Mouse (Mus musculus) embryo, embryonic 11.5 days (tissue): ENCODE measurements at regions not wholly inside any gene's neighbourhood (a gene's known extent, or its start where the extent isn't known, plus 50 kb on each side); places are given as distances from the start of the nearest gene placed in this dataset.

Experiments
- DNase-seq: peaks from one replicate; pipeline ENCODE4 v3.0.0-alpha.2; 2012; ENCODE audit warnings: low read depth, low spot score

DNA sequence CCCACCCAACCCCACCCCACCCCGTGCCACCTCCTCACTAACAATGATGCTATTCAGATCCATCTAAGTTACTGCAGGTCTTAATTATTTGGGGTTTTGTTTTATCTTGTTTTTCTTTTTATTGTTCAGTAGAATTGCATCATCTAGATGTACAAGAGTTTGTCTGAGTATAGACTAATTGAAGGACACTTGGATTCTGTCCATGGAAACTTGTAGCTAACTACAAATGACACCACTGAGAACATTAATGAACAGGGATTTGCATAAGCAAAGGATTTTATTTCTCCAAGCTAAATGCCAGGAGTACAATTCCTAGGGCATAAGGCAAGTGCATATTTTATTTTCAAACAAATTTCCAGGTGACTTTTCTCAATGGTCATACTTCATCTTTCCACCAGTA lies 318.4 kb upstream of the Slc7a11 start:
- no peak for DNase-seq

GRCm38 (mm10) chr3:50758106-50758505 lies 314.7 kb upstream of the Slc7a11 start:
- no peak for DNase-seq

- DNase-seq, result no peak
Observed at GRCm38 (mm10) chr3:50737173-50737572, 293.8 kb upstream of the Slc7a11 start.

DNA sequence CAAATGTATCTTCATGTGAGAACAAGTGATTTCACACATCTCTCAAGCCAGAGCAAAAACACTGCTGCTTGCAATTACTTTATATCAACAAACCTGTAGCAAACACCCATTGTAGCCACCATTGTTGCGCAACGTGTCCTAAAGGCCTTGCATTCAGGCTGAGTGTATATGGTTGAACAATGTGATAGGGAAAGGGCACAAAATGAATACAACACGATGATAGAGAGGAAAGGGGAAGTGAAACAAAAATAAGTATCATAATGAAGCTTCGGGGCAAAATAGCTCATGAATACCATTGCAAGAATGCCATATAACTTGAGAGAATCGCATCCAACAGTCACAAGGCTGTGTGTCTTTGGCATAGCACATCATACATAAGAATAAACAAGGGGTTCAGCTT lies 275.6 kb upstream of the Slc7a11 start:
- DNase-seq, result no peak

DNA sequence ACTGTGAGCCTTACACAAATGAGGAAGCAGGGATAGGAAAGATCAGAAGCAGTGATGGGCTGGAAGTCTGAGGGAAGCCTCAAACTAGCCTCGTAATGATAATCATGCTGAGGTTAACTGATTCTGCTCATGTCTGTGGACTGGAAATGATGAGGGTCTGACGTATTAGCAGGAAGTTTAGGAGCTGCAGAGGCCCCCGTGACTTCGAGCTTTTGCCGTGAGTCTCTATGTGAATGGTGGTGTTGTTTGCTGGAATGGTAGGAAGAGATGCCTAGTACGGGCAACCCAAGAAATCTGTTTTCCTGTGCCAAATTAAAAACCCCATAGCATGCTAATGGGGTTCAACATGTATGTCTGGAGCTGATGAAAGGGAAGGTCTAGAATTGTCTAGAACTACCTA lies 270.0 kb upstream of the Slc7a11 start:
- DNase-seq, result no peak

GRCm38 (mm10) chr3:50709415-50709989 lies 266.1 kb upstream of the Slc7a11 start:
- no peak for DNase-seq

- no peak for DNase-seq
Observed at GRCm38 (mm10) chr3:50706707-50707106, 263.3 kb upstream of the Slc7a11 start.

DNA sequence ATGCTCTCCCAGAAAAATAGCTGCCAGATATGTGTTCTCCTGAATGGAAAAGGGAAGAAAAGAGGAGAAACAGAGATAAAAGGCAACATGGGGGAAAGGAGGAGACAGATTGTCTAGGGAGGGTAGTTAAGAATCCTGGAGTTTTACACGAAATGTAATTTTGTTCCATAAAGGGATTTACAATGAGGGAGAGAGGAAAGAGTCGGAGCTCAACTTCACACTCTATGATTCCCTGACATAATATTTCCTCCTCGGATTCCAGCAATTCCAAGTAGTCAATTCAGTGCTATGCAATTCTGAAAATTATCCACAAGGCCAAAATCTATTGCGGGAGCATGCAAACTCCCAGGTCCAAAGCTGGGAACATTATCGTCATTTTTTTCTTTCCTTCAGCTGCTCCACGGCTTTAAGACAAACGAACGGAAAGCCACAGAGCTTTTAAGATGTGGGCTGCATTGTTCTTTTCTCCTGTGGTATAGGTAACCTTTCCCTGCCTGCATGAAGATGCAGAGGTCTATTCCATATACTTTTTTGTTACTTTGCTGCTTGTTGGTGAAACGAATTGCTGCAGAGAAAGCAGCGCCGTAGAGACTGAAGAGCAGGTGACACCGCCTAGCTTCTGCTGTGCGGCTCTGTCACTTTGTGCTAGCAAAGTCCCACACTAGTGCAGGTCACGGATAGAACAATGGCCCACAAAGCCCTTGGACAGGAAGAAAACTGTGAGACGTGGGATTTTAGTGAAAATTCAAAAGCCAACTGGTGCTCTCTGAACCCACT lies 251.7 kb upstream of the Slc7a11 start:
- no peak for DNase-seq

DNA sequence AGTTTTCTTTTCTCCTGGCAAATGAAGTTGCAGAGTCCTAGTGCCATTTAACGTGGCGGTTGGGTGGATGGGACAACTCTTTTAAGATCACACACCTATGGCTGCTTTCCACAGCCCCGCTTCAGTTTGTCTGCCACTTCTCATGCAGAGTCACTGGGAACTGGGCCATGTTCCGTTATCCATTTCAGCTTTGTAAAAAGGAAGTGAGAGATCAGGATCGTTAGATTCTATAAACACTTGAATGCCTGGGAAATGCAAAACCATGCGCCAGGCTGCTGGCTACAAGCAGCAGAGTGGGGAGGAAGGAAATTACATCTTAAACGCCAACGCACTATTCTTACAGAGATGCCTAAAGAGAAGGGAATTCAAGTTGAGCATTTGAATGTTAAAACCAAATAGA lies 251.1 kb upstream of the Slc7a11 start:
- DNase-seq, result no peak

DNA sequence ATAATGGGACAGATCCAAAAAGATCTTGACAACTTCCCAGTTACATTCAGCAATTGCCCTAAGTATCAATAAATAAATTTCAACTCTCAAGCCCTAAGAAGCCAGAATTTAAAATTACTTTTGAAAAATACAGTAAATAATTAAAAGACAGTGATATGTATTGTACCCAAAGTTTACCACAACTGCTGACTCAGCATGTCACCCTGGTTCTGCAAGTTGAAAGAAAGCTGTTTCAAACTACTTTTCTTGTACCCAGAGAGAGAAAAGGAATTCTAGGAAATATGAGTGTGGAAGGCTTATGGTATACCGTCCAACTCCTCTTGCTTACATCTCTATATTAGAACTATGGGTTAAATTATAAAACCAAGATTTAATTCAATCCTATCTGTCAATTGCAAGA lies 248.9 kb upstream of the Slc7a11 start:
- no peak for DNase-seq

DNA sequence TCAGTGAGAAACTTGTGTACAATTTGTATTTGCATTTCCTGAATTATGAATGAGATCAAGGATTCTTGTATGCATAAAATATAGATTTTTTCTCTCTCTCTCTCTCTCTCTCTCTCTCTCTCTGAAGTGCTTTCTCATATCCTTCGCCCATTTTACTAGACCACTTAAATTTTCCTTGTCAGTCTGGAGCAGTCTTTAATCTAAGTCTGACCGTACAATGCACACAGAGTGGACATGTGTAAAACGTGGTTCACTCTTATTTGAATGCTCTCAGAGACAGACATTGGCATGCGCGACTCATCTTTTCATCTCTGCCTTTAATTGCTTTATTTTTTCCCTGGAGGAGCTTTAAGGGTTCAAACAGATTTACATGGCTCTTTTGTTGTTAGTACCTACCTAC lies 247.3 kb upstream of the Slc7a11 start:
- DNase-seq, result no peak

DNA sequence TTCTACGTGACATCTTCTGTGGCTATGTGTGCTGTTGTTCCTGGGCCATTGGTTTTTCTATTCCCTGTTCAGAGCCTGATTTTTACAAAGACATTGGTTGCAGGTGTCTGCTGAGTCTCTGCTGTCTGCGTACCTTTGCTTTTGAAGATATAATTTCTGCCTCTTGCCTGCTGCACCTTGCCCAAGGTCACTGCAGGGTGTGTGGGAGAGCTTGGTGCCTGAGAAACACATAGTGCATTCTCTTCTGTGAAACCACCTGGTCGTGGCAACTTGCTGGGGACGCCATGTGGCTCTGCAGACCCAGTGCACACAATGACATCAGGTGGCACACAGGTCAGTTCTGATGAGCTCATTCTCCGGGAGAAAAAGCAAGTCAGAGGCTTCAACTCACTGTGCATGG lies 246.0 kb upstream of the Slc7a11 start:
- no peak for DNase-seq

DNA sequence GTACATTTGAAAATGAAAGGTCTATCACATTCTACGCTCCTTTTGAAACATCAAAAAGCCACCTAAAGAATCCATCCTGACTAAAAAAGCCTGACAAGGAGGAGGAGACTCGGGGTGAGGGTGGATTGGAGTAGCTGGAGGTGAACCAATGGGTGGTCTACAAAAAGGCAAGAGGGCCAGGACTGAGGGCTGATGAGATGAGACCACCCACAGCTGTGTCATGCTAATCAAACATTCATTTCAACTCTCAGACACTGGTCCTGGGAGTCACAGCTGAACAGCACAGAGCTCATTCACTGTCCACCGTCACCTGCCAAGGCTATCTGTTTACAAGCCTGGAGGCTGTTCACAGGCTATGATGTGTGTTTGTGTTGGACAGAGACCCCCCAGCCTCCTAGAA lies 244.3 kb upstream of the Slc7a11 start:
- no peak for DNase-seq

GRCm38 (mm10) chr3:50678611-50678988 lies 235.2 kb upstream of the Slc7a11 start:
- DNase-seq, result no peak

- no peak for DNase-seq
Observed at GRCm38 (mm10) chr3:50677953-50678610, 234.7 kb upstream of the Slc7a11 start.

- DNase-seq, result no peak
Observed at GRCm38 (mm10) chr3:50675769-50676168, 232.4 kb upstream of the Slc7a11 start.

- no peak for DNase-seq
Observed at GRCm38 (mm10) chr3:50674860-50675566, 231.6 kb upstream of the Slc7a11 start.

GRCm38 (mm10) chr3:50665316-50665715 lies 221.9 kb upstream of the Slc7a11 start:
- DNase-seq, result no peak

DNA sequence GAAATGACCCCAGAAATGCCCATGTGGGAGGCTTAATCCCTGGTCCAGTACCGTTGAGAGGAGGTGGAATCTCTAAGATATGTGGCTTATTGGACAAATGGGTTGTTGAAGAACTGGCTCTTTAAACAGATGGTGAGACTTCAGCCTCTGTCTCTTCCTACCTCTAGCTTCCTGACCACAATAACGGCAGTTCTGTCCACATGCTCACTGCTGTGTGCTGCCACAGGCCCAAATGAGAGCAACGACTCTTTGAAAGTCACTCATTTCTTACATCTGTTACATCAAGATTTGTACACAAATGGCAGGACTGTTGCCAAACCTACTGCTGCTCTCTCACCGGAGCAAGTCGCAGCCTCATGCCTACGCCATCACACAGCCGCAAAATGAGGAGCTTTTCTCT lies 217.6 kb upstream of the Slc7a11 start:
- no peak for DNase-seq

GRCm38 (mm10) chr3:50660566-50660965 lies 217.2 kb upstream of the Slc7a11 start:
- DNase-seq, result no peak

DNA sequence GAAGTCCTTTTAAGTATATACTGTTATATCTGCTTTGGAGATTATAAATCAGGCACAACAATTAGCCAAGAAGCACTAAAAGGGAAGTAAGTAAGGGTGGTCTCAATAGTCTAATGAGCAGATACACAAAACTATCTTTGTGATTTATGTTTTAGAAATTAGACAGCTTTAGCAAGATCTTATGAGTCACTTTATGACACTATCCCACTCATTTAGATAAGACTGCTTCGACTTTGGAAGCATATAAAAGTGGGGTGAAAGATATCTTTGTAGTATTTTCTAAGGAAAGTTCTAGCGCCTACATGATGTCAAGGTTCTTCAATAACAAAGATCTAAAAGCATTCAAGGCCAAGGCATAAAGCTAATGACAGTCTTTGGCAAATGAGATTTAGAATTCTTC lies 214.5 kb upstream of the Slc7a11 start:
- DNase-seq, result no peak

GRCm38 (mm10) chr3:50654441-50654840 lies 211.0 kb upstream of the Slc7a11 start:
- no peak for DNase-seq
